Mouse (Mus musculus) CH12.LX (cell line): ENCODE measurements around the gene Vmn1r214. TPM values are rescaled to one million over a fixed set of nuclear protein-coding genes. Genes with fewer than 3 reads are reported as not detected.

Experiments
- DNase-seq: peaks from one replicate; pipeline ENCODE4 v3.0.0-alpha.2; 2013; ENCODE audit errors: extremely low read depth
- H3K27ac ChIP-seq: 2 replicates; pipeline ENCODE4 v1.5.1; 2012; ENCODE audit warnings: low read depth, mild to moderate bottlenecking, control low read depth, moderate library complexity; ENCODE audit not compliant: insufficient read depth
- H3K27me3 ChIP-seq: replicated peaks from 2 replicates; pipeline ENCODE3; 2012; ENCODE audit warnings: inconsistent platforms
- H3K36me3 ChIP-seq, 2 experiments: replicated peaks in 1 of 2; 2 replicates each; pipeline versions ENCODE3 to v1.6.1; 2012; ENCODE audit warnings: inconsistent platforms in 1 of 2, low read length in 1 of 2, mild to moderate bottlenecking in 1 of 2, mixed read lengths in 1 of 2, moderate library complexity in 1 of 2; ENCODE audit not compliant: control insufficient read depth in 1 of 2, insufficient read depth in 1 of 2
- H3K4me1 ChIP-seq, 2 experiments: 2 replicates each; pipeline ENCODE4 v1.6.1; 2012; ENCODE audit warnings: inconsistent platforms in 1 of 2, moderate library complexity in 1 of 2; ENCODE audit not compliant: insufficient read depth in 2 of 2, control insufficient read depth in 1 of 2
- H3K4me2 ChIP-seq: 2 replicates; pipeline ENCODE4 v1.6.1; 2012; ENCODE audit warnings: low read depth, mild to moderate bottlenecking, control low read depth; ENCODE audit not compliant: poor library complexity, insufficient read depth, severe bottlenecking
- H3K4me3 ChIP-seq, 3 experiments: fragments of 150-350 bp in 1 of 3; sonication (generic) in 1 of 3; replicated peaks in 1 of 3; 2 replicates each; pipeline versions ENCODE3 to v1.5.1; 2011 to 2012; ENCODE audit warnings: low read depth in 2 of 3, low read length in 2 of 3, mild to moderate bottlenecking in 2 of 3, moderate library complexity in 2 of 3, control low read depth in 1 of 3, improper control_type of control experiment in 1 of 3, inconsistent platforms in 1 of 3, mixed read lengths in 1 of 3; ENCODE audit not compliant: poor library complexity in 1 of 3
- H3K79me2 ChIP-seq: replicated peaks from 2 replicates; pipeline ENCODE4 v1.6.1; 2012; ENCODE audit warnings: mild to moderate bottlenecking, moderate library complexity; ENCODE audit not compliant: control insufficient read depth, poor library complexity, insufficient read depth, severe bottlenecking; ENCODE audit errors: extremely low read depth
- H3K9ac ChIP-seq: 2 replicates; pipeline ENCODE4 v1.6.1; 2012; ENCODE audit warnings: low read depth, mild to moderate bottlenecking, control low read depth, moderate library complexity; ENCODE audit not compliant: insufficient read depth
- H3K9me3 ChIP-seq: replicated peaks from 2 replicates; pipeline ENCODE3; 2012; ENCODE audit warnings: low read length, inconsistent platforms, mixed read lengths
- BHLHE40 ChIP-seq: IDR thresholded peaks from 2 replicates; pipeline ENCODE4 v1.6.1; 2011; ENCODE audit warnings: mild to moderate bottlenecking, low read depth, low read length, improper control_type of control experiment
- CHD2 ChIP-seq: IDR thresholded peaks from 2 replicates; pipeline ENCODE4 v1.6.1; 2011; ENCODE audit warnings: low read length, improper control_type of control experiment
- CTCF ChIP-seq, 2 experiments: IDR thresholded peaks in 1 of 2; conservative IDR thresholded peaks in 1 of 2; 2 replicates each; pipeline ENCODE4 v1.5.1; 2011 to 2012; ENCODE audit warnings: low read depth in 2 of 2, low read length in 2 of 2, improper control_type of control experiment in 1 of 2, inconsistent platforms in 1 of 2, mild to moderate bottlenecking in 1 of 2, moderate library complexity in 1 of 2
- ELF1 ChIP-seq: IDR thresholded peaks from 2 replicates; pipeline ENCODE4 v1.6.1; 2014; ENCODE audit warnings: low read depth, mild to moderate bottlenecking, inconsistent platforms, low read length, improper control_type of control experiment
- GABPA ChIP-seq: IDR thresholded peaks from 2 replicates; pipeline ENCODE4 v1.6.1; 2012; ENCODE audit warnings: low read depth, low read length, improper control_type of control experiment, inconsistent platforms; ENCODE audit not compliant: insufficient replicate concordance
- JUN ChIP-seq: IDR thresholded peaks from 2 replicates; pipeline ENCODE4 v1.6.1; 2011; ENCODE audit warnings: low read depth, mild to moderate bottlenecking, low read length, improper control_type of control experiment, moderate library complexity; ENCODE audit not compliant: insufficient read depth
- JUND ChIP-seq: conservative IDR thresholded peaks from 2 replicates; pipeline ENCODE4 v1.6.1; 2011; ENCODE audit warnings: low read depth, low read length, improper control_type of control experiment
- KAT2A ChIP-seq: IDR thresholded peaks from 2 replicates; pipeline ENCODE4 v1.6.1; 2012; ENCODE audit warnings: low read length, improper control_type of control experiment, inconsistent platforms; ENCODE audit not compliant: insufficient replicate concordance
- MAFK ChIP-seq: IDR thresholded peaks from 2 replicates; pipeline ENCODE4 v1.6.1; 2011; ENCODE audit warnings: low read length, improper control_type of control experiment; ENCODE audit not compliant: insufficient replicate concordance
- MAZ ChIP-seq: IDR thresholded peaks from 2 replicates; pipeline ENCODE4 v1.6.1; 2012; ENCODE audit warnings: low read depth, mild to moderate bottlenecking, inconsistent platforms, low read length, improper control_type of control experiment, moderate library complexity
- MEF2A ChIP-seq: IDR thresholded peaks from 2 replicates; pipeline ENCODE4 v1.6.1; 2014; ENCODE audit warnings: low read depth, mild to moderate bottlenecking, inconsistent platforms, low read length, improper control_type of control experiment, borderline replicate concordance
- MXI1 ChIP-seq: IDR thresholded peaks from 2 replicates; pipeline ENCODE4 v1.6.1; 2011; ENCODE audit warnings: mild to moderate bottlenecking, low read depth, low read length, improper control_type of control experiment
- NRF1 ChIP-seq: IDR thresholded peaks from 2 replicates; pipeline ENCODE4 v1.6.1; 2014; ENCODE audit warnings: low read depth, mild to moderate bottlenecking, inconsistent platforms, low read length, improper control_type of control experiment, moderate library complexity
- PAX5 ChIP-seq: IDR thresholded peaks from 2 replicates; pipeline ENCODE4 v1.6.1; 2012; ENCODE audit warnings: low read length, inconsistent platforms, mixed read lengths
- POLR2A ChIP-seq: IDR thresholded peaks from 2 replicates; pipeline ENCODE4 v1.6.1; 2011; ENCODE audit warnings: low read depth, mild to moderate bottlenecking, improper control_type of control experiment, low read length
- POLR2AphosphoS2 ChIP-seq: IDR thresholded peaks from 2 replicates; pipeline ENCODE4 v1.6.1; 2011; ENCODE audit warnings: low read depth, low read length, improper control_type of control experiment
- RCOR1 ChIP-seq: conservative IDR thresholded peaks from 2 replicates; pipeline ENCODE4 v1.6.1; 2012; ENCODE audit warnings: low read depth, mild to moderate bottlenecking, inconsistent platforms, low read length, improper control_type of control experiment
- SIN3A ChIP-seq: IDR thresholded peaks from 2 replicates; pipeline ENCODE4 v1.6.1; 2012; ENCODE audit warnings: low read length, improper control_type of control experiment, inconsistent platforms
- SMC3 ChIP-seq: IDR thresholded peaks from 2 replicates; pipeline ENCODE4 v1.6.1; 2011; ENCODE audit warnings: low read depth, low read length, improper control_type of control experiment
- TCF12 ChIP-seq: IDR thresholded peaks from 2 replicates; pipeline ENCODE4 v1.6.1; 2014; ENCODE audit warnings: low read depth, mild to moderate bottlenecking, inconsistent platforms, low read length, improper control_type of control experiment
- UBTF ChIP-seq: IDR thresholded peaks from 2 replicates; pipeline ENCODE4 v1.6.1; 2012; ENCODE audit warnings: low read depth, mild to moderate bottlenecking, inconsistent platforms, low read length, improper control_type of control experiment, moderate library complexity
- USF1 ChIP-seq: IDR thresholded peaks from 2 replicates; pipeline ENCODE4 v1.6.1; 2014; ENCODE audit warnings: low read depth, mild to moderate bottlenecking, inconsistent platforms, low read length, improper control_type of control experiment
- USF2 ChIP-seq: conservative IDR thresholded peaks from 2 replicates; pipeline ENCODE4 v1.6.1; 2011; ENCODE audit warnings: low read depth, low read length, improper control_type of control experiment
- ZC3H11A ChIP-seq: IDR thresholded peaks from 2 replicates; pipeline ENCODE4 v1.6.1; 2012; ENCODE audit warnings: low read depth, mild to moderate bottlenecking, inconsistent platforms, low read length, improper control_type of control experiment
- ZKSCAN1 ChIP-seq: IDR thresholded peaks from 2 replicates; pipeline ENCODE4 v1.6.1; 2012; ENCODE audit warnings: low read depth, inconsistent platforms, low read length, improper control_type of control experiment, borderline replicate concordance
- ZMIZ1 ChIP-seq: IDR thresholded peaks from 2 replicates; pipeline ENCODE4 v1.6.1; 2012; ENCODE audit warnings: low read depth, mild to moderate bottlenecking, inconsistent platforms, low read length, improper control_type of control experiment
- ZNF384 ChIP-seq: IDR thresholded peaks from 2 replicates; pipeline ENCODE4 v1.6.1; 2012; ENCODE audit warnings: low read depth, low read length, improper control_type of control experiment, inconsistent platforms
- dilution Hi-C: fragments of 300-500 bp; cut with MboI; formaldehyde crosslinking; loops from 2 replicates; pipeline ENCODE4 v1.14.3; 2020; ENCODE audit warnings: low sequenced_read_pairs; ENCODE audit not compliant: extremely low pct_unique_long_range_greater_than_20kb, extremely low pct_ligation_motif_present
- in situ Hi-C: fragments of 300-500 bp; cut with MboI; formaldehyde crosslinking; loops from 3 replicates; pipeline ENCODE4 v1.14.3; 2019; ENCODE audit warnings: low sequenced_read_pairs, low pct_ligation_motif_present, low pct_unique_long_range_greater_than_20kb, mixed read lengths
- polyA plus RNA-seq: library from polyadenylated mRNA; unstranded; fragments of >175 nt; gene quantifications from 2 replicates; pipeline ENCODE4 v1.2.1, GENCODE M21; 2012; ENCODE audit warnings: low read depth; ENCODE audit not compliant: insufficient read length
- total RNA-seq, 2 experiments: library from RNA; depleted of rRNA; stranded (reverse); fragments of 300-350 nt in 1 of 2; fragments of >200 nt in 1 of 2; gene quantifications; 2 replicates each; pipeline ENCODE4 v1.2.3; 2012 to 2014

Gene Vmn1r214
- not detected in 2 replicates for total RNA-seq (2012; rRNA removed)
- total RNA-seq (2014; rRNA removed), result not detected in 2 replicates
- polyA plus RNA-seq, result not detected in 2 replicates

DNA sequence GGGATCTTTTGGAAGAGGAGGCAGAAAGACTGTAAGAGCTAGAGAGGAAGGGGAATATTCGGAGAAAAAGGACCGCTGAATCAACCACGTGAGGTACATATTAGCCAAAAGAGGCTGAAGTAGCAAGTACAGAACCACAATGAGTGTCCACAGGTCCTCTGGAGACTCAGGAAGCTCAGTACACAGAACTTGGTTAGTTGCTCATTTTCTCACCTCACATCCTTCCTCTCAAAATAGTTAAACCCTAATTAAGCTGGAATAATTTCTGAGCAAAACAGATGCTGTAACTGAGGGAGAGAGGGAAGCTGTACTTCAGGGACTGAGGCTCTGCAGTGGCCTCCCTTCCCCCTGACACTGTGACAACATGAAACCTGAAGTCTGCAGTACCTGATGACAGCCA, at the start of gene Vmn1r214:
Gene Vmn1r214, plus strand, starts transcription at position 301 of the 400 bp plus-strand sequence.
- no peak within 1 kb of the TSS for H3K9ac ChIP-seq
- no peaks in the 10 kb centered on the region for H3K4me1 ChIP-seq
- in situ Hi-C loops, result no loop called here
- H3K27me3 ChIP-seq, result no peaks in the 10 kb centered on the region
- H3K27ac ChIP-seq, result no peak within 1 kb of the TSS
- dilution Hi-C loops, result no loop called here
- H3K79me2 ChIP-seq, result no peaks in the 10 kb centered on the region
- H3K36me3 ChIP-seq, result no peaks in the 10 kb centered on the region
- peaks cover 3% of the 10 kb centered on the region for H3K9me3 ChIP-seq
- H3K4me2 ChIP-seq, result no peak within 1 kb of the TSS
- TF ChIP-seq CHD2, result no peak
- TF ChIP-seq PAX5, result no peak
- no peak for TF ChIP-seq CTCF (conservative IDR thresholded peaks at IDR 0.05 in 1 of 2, IDR thresholded peaks at IDR 0.05 in 1 of 2; ENCODE audit: low read depth in 2 of 2, low read length in 2 of 2)
- no peak for TF ChIP-seq TCF12
- no peak for TF ChIP-seq MXI1
- TF ChIP-seq ZC3H11A, result no peak
- no peak for TF ChIP-seq KAT2A
- no peak for TF ChIP-seq GABPA
- TF ChIP-seq USF2, result no peak
- TF ChIP-seq MAZ, result no peak
- TF ChIP-seq ZKSCAN1, result no peak
- no peak for TF ChIP-seq ELF1
- no peak for TF ChIP-seq POLR2AphosphoS2
- TF ChIP-seq MAFK, result no peak
- TF ChIP-seq MEF2A, result no peak
- TF ChIP-seq NRF1, result no peak
- DNase-seq, result no peak
- H3K4me3 ChIP-seq, result no peak within 1 kb of the TSS

DNA sequence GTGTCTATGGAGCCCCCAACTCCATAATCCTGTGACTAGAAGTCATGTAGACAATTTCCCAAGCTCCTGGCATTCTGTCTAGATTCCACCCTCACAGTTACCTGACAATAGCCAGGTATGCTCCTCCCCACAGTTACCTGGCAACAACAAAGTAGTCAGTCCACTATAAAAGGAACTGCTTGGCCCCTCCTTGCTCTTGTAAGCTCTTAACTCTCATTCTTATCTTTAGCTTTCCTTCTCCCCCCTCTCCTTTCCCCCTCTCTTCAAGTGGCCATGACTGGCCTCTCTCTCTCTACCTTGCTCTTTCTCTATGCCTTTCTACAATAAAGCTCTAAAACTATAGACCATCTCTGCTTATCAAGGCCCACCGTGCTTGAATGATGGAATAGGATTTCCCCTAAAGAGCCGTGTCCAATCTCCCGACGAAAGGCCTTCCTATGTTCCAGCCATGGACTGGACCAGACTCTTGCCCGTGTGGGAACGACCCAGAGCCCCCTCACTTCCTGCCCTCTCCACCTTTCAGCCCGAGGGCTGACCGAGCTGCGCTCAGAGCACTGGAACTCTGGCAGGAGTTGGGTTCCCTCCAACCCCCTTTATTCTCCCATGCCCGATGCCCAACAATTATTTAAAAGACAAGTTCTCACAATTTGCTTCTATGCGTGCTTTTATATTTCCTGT, 39.9 kb upstream of the Vmn1r214 start:
- dilution Hi-C loops, result no loop called here
- no peak for TF ChIP-seq JUN
- TF ChIP-seq POLR2A, result no peak
- TF ChIP-seq RCOR1, result no peak
- no peak for TF ChIP-seq SIN3A
- no peak for TF ChIP-seq MXI1
- TF ChIP-seq GABPA, result no peak
- TF ChIP-seq JUND, result no peak
- TF ChIP-seq UBTF, result no peak
- TF ChIP-seq USF2, result no peak
- no peak for TF ChIP-seq CTCF (conservative IDR thresholded peaks at IDR 0.05 in 1 of 2, IDR thresholded peaks at IDR 0.05 in 1 of 2; ENCODE audit: low read depth in 2 of 2, low read length in 2 of 2)
- TF ChIP-seq SMC3, result no peak
- no peak for TF ChIP-seq ZNF384
- no peak for TF ChIP-seq BHLHE40
- no peak for TF ChIP-seq USF1
- TF ChIP-seq ZMIZ1, result no peak
- DNase-seq, result no peak
- no peaks in the 10 kb centered on the region for H3K9me3 ChIP-seq
- H3K4me3 ChIP-seq, result no peak overlapping the region
- H3K27me3 ChIP-seq, result no peaks in the 10 kb centered on the region
- H3K79me2 ChIP-seq, result no peaks in the 10 kb centered on the region
- H3K4me1 ChIP-seq, result no peaks in the 10 kb centered on the region
- no peak overlapping the region for H3K4me2 ChIP-seq
- in situ Hi-C loops, result no loop called here
- no peaks in the 10 kb centered on the region for H3K36me3 ChIP-seq
- no peak overlapping the region for H3K27ac ChIP-seq
- H3K9ac ChIP-seq, result no peak overlapping the region
